Mouse (Mus musculus) embryo, embryonic 11 days (tissue): ENCODE measurements around the gene Git1.

ENCODE experiments used
- DNase-seq: peaks from one replicate; pipeline ENCODE4 v3.0.0-alpha.2; 2015

The Git1 gene

GRCm38 (mm10) chr11:77502481-77502880 is 9.1 kb downstream of the Git1 start:
- DNase-seq, result no peak

GRCm38 (mm10) chr11:77503511-77503910 is 10.1 kb downstream of the Git1 start:
- DNase-seq, result no peak

- DNase-seq, result no peak
Measured at GRCm38 (mm10) chr11:77504377-77504776, 11.0 kb downstream of the Git1 start.

- DNase-seq, result no peak
Measured at GRCm38 (mm10) chr11:77505291-77505980, 12.1 kb downstream of the Git1 start.

GRCm38 (mm10) chr11:77506273-77506672 is 12.9 kb downstream of the Git1 start:
- no peak for DNase-seq

- DNase-seq, result no peak
Measured at GRCm38 (mm10) chr11:77506941-77507340, 13.6 kb downstream of the Git1 start.

GRCm38 (mm10) chr11:77507426-77507825 is 14.1 kb downstream of the Git1 start:
- no peak for DNase-seq

- peak; percentile 91 for DNase-seq
Measured at GRCm38 (mm10) chr11:77508068-77509021, 15.0 kb downstream of the Git1 start.

GRCm38 (mm10) chr11:77511336-77511735 is 18.0 kb downstream of the Git1 start:
- no peak for DNase-seq

GRCm38 (mm10) chr11:77512891-77513810 is 19.8 kb downstream of the Git1 start:
- DNase-seq, result peak; percentile 94

GRCm38 (mm10) chr11:77513811-77514170 is 20.4 kb downstream of the Git1 start:
- DNase-seq, result peak; percentile 60

- DNase-seq, result no peak
Measured at GRCm38 (mm10) chr11:77514281-77514831, 21.0 kb downstream of the Git1 start.

GRCm38 (mm10) chr11:77514832-77515636 is 21.7 kb downstream of the Git1 start, which contains the start of gene Abhd15:
Gene Abhd15 (plus strand): TSS chr11:77515121.
- DNase-seq, result peak; percentile 90

- no peak for DNase-seq
Measured at GRCm38 (mm10) chr11:77515637-77516552, 22.5 kb downstream of the Git1 start, which contains the start of gene Trp53i13. Gene Trp53i13 (minus strand): TSS chr11:77515980.

GRCm38 (mm10) chr11:77516553-77517425 is 23.4 kb downstream of the Git1 start:
- DNase-seq, result no peak

- no peak for DNase-seq
Measured at GRCm38 (mm10) chr11:77518051-77518798, 24.9 kb downstream of the Git1 start.

- DNase-seq, result no peak
Measured at GRCm38 (mm10) chr11:77519043-77519442, 25.7 kb downstream of the Git1 start, which contains the start of gene Gm10392. Gene Gm10392 (minus strand): TSS chr11:77519198.
